Mouse (Mus musculus) kidney, postnatal 0 days (tissue): Measurements from ENCODE around the gene Phc2. TPM values are rescaled to one million over a fixed set of nuclear protein-coding genes. Genes with fewer than 3 reads are reported as not detected.

ENCODE experiments used
- ATAC-seq: fragments of 200-750 bp; cut with Nextera tagmentation; replicated peaks from 2 replicates; pipeline ENCODE4 v1.8.0; 2017; ENCODE audit warnings: low read depth, moderate number of reproducible peaks, moderate TSS enrichment, moderate library complexity; ENCODE audit not compliant: low FRiP score
- DNase-seq: peaks from one replicate; pipeline ENCODE4 v3.0.0-alpha.2; 2016; ENCODE audit warnings: low spot score
- H3K27ac ChIP-seq: fragments of 300-500 bp; sonication (generic); 2 replicates; pipeline ENCODE4 v1.5.1; 2014; ENCODE audit warnings: mild to moderate bottlenecking
- H3K27me3 ChIP-seq: fragments of 300-500 bp; sonication (generic); 2 replicates; pipeline ENCODE4 v1.6.1; 2014; ENCODE audit warnings: low read length, mixed read lengths; ENCODE audit not compliant: insufficient read depth
- H3K36me3 ChIP-seq: fragments of 300-500 bp; sonication (generic); 2 replicates; pipeline ENCODE4 v1.6.1; 2014; ENCODE audit warnings: low read length, mixed read lengths; ENCODE audit not compliant: insufficient read depth
- H3K4me1 ChIP-seq: fragments of 300-500 bp; sonication (generic); replicated peaks from 2 replicates; pipeline ENCODE4 v1.6.1; 2014; ENCODE audit warnings: antibody characterized with exemption, low read length, mixed read lengths; ENCODE audit not compliant: insufficient read depth
- H3K4me2 ChIP-seq: fragments of 300-500 bp; sonication (generic); 2 replicates; pipeline ENCODE4 v1.6.1; 2014; ENCODE audit warnings: mild to moderate bottlenecking, low read length, moderate library complexity, mixed read lengths
- H3K4me3 ChIP-seq: fragments of 300-500 bp; sonication (generic); replicated peaks from 2 replicates; pipeline ENCODE4 v1.5.1; 2014; ENCODE audit warnings: low read depth, low read length
- H3K9ac ChIP-seq: fragments of 300-500 bp; sonication (generic); 2 replicates; pipeline ENCODE4 v1.6.1; 2014; ENCODE audit warnings: low read depth, low read length
- H3K9me3 ChIP-seq: fragments of 300-500 bp; sonication (generic); replicated peaks from 2 replicates; pipeline ENCODE4 v1.6.1; 2016; ENCODE audit warnings: low read length, inconsistent platforms, mixed read lengths
- CTCF ChIP-seq: IDR thresholded peaks from 2 replicates; pipeline ENCODE4 v1.5.1; 2016; ENCODE audit warnings: antibody characterized with exemption, low read depth, mild to moderate bottlenecking, moderate library complexity
- WGBS: fragments of 180-500 bp; shearing (Covaris S2); extraction: QIAGEN DNeasy Blood & Tissue Kit; methylation state at CpG from one replicate; pipeline ENCODE4 v1.1.7; 2014; 5-methylcytosine and 5-hydroxymethylcytosine counted together
- polyA plus RNA-seq: library from polyadenylated mRNA; unstranded; fragments of >200 nt; fragmentation: Nextera tagmentation; extraction: Ambion mirVana; gene quantifications from 2 replicates; pipeline ENCODE4 v1.2.1, GENCODE M21; 2015

Phc2 gene
- polyA plus RNA-seq, 1 experiment from 2014 or later: 71.7 TPM

GRCm38 (mm10) chr4:128727721-128728430 is 73.4 kb downstream of the Phc2 start:
- Histone ChIP-seq H3K9me3 (no peaks in the 10 kb centered on the region), H3K27ac (peak overlapping the region; percentile 98), H3K36me3 (0 out of 2 replicates have a peak, but pooled peaks cover 5% of the 10 kb centered on the region), H3K4me1 (peaks cover 31% of the 10 kb centered on the region), H3K9ac (peak overlapping the region; percentile 100), H3K4me2 (peak overlapping the region; percentile 78), H3K4me3 (peak overlapping the region; percentile 99), H3K27me3 (no peaks in the 10 kb centered on the region)
- ATAC-seq: peak; percentile 87
- under 1% methylated on average over 49 of the region's 65 CpGs for WGBS
- no peak for TF ChIP-seq CTCF
- no peak for DNase-seq

- ATAC-seq (no peak), DNase-seq (no peak)
- Histone ChIP-seq H3K4me3 (peak overlapping the region; percentile 99), H3K36me3 (0 out of 2 replicates have a peak, but pooled peaks cover 5% of the 10 kb centered on the region), H3K27ac (peak overlapping the region; percentile 98), H3K9me3 (no peaks in the 10 kb centered on the region), H3K27me3 (no peaks in the 10 kb centered on the region), H3K4me2 (peak overlapping the region; percentile 78), H3K4me1 (peaks cover 37% of the 10 kb centered on the region), H3K9ac (peak overlapping the region; percentile 100)
- WGBS: 0% methylated on average over 5 of the region's 5 CpGs
- TF ChIP-seq CTCF: no peak
These were observed 73.9 kb downstream of the Phc2 start for GRCm38 (mm10) chr4:128728431-128728851.

GRCm38 (mm10) chr4:128729033-128729708 is 74.7 kb downstream of the Phc2 start:
- Histone ChIP-seq H3K4me1 (peaks cover 43% of the 10 kb centered on the region), H3K9me3 (no peaks in the 10 kb centered on the region), H3K36me3 (no peaks in the 10 kb centered on the region), H3K9ac (peak overlapping the region; percentile 100), H3K27ac (peak overlapping the region; percentile 98), H3K4me3 (peak overlapping the region; percentile 99), H3K4me2 (peak overlapping the region; percentile 78), H3K27me3 (no peaks in the 10 kb centered on the region)
- 5% methylated on average over 15 of the region's 15 CpGs for WGBS
- ATAC-seq: no peak
- no peak for DNase-seq
- no peak for TF ChIP-seq CTCF

- Histone ChIP-seq H3K9me3 (no peaks in the 10 kb centered on the region), H3K4me2 (peak overlapping the region; percentile 78), H3K27ac (peak overlapping the region; percentile 98), H3K4me1 (peaks cover 48% of the 10 kb centered on the region), H3K9ac (peak overlapping the region; percentile 100), H3K27me3 (no peaks in the 10 kb centered on the region), H3K4me3 (peak overlapping the region; percentile 99), H3K36me3 (no peaks in the 10 kb centered on the region)
- no peak for TF ChIP-seq CTCF
- no peak for ATAC-seq
- WGBS: 2% methylated on average over 5 of the region's 5 CpGs
- peak; percentile 67 for DNase-seq
These were observed 75.2 kb downstream of the Phc2 start for GRCm38 (mm10) chr4:128729709-128730037.

GRCm38 (mm10) chr4:128730271-128730670 is 75.8 kb downstream of the Phc2 start:
- peaks cover 54% of the 10 kb centered on the region for H3K4me1 ChIP-seq

GRCm38 (mm10) chr4:128732794-128733193 is 78.3 kb downstream of the Phc2 start:
- Histone ChIP-seq H3K27me3 (no peaks in the 10 kb centered on the region), H3K27ac (no peak overlapping the region), H3K36me3 (no peaks in the 10 kb centered on the region), H3K4me1 (peaks cover 68% of the 10 kb centered on the region), H3K4me2 (no peak overlapping the region), H3K9ac (no peak overlapping the region), H3K4me3 (no peak overlapping the region), H3K9me3 (no peaks in the 10 kb centered on the region)
- DNase-seq (no peak), ATAC-seq (no peak)
- WGBS: 27% methylated on average over 5 of the region's 5 CpGs
- no peak for TF ChIP-seq CTCF

More at GRCm38 (mm10) chr4:128730271-128730670, 75.8 kb downstream of the Phc2 start:
- Histone ChIP-seq H3K9me3 (no peaks in the 10 kb centered on the region), H3K27ac (peak overlapping the region; percentile 98), H3K4me2 (peak overlapping the region; percentile 78), H3K27me3 (no peaks in the 10 kb centered on the region), H3K4me3 (peak overlapping the region; percentile 99; the same call in 1 of the 2 replicates), H3K9ac (peak overlapping the region; percentile 100; the same call in 1 of the 2 replicates), H3K36me3 (no peaks in the 10 kb centered on the region)
- no peak for TF ChIP-seq CTCF
- ATAC-seq (no peak), DNase-seq (no peak)
- 46% methylated on average over 6 of the region's 6 CpGs for WGBS
